Mouse (Mus musculus) spleen, adult 18-20 months (tissue): ENCODE measurements around the gene Nat8f1.
A peak's percentile ranks its signal among the peaks of the same experiment; 100 is the strongest.
"Not testable (repeated sequence)": the region's sequence is repeated elsewhere in the genome, so short reads cannot be mapped to it uniquely, and the experiment has no call there.

Source experiments
- DNase-seq, 2 experiments: peaks; one replicate each; pipeline ENCODE4 v3.0.0; 2022; ENCODE audit warnings: mixed read lengths in 2 of 2

The Nat8f1 gene

DNA sequence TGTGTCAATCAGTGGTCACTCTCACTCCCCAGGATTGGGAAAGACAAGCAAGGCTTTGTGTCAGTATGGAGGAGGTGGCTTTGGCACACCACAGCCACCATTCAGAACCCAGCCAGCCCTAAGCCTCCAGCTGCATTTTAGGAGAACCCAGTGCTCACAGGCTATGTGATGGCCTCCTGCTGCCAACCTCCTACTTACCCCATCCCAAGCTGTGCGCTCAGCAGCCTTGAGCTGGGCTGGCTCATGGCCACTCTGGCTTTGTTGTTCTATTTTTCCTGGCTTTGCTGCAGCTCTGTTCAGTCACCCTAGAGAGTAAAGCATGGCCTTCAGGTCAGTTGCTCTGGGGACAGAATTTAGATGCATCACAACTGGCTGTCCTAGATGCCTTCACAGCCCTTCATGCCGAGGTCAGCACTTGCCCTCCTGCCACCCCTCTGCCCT lies 8.6 kb downstream of the Nat8f1 start:
- DNase-seq = not testable (repeated sequence)

GRCm38 (mm10) chr6:85904642-85905061 lies 10.8 kb downstream of the Nat8f1 start, which contains the start of gene Nat8f4:
Nat8f4 (minus strand) TSS chr6:85904884.
- DNase-seq = peak; percentile 63 to 83

- DNase-seq = no peak
Observed at GRCm38 (mm10) chr6:85902303-85902702, 13.2 kb downstream of the Nat8f1 start.

DNA sequence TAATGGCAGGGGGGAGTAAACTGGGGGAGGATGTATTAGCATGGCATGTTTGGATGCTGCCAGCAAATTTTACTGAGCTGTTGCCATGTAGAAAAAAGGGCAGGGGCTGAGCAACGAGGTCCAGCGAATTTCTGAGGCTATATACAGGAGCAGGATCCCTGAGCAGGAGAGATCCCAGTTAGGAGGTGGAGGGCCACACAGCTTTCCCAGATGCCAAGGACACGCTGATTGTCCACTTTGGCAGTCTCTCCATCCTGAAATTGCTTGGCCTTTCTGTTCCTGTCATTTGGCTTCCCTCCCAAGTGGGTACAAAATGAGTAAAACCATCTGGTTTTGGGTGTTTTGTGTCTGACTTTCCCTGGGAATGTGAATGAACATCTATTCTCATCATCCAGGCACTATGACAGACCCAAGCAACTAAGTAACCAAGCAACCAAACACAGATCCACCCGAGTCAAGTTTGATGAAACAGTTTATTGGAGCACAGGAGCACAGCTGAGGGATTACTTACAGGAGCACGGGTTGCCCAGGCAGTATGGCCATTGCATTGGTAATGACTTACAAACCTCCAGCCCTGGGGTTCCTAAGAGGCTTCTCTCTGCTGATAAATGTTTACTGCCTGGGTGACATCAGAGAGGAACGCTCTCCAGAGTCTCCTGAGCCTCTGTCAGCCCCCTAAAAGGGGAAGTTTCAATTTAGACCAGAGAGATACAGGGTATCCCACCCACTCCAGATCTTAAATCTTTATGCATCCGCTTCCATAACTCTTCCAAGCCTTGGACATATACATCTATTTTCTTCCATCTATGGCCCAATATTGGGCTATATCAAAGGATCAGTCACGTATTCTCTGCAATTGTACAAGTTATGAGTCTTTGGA lies 16.7 kb downstream of the Nat8f1 start:
- not testable (repeated sequence) for DNase-seq

- peak in 1 of 2 experiments; percentile 11 for DNase-seq
Observed at GRCm38 (mm10) chr6:85895061-85895648, 20.3 kb downstream of the Nat8f1 start.

GRCm38 (mm10) chr6:85888961-85889360 lies 26.5 kb downstream of the Nat8f1 start:
- DNase-seq = no peak

DNA sequence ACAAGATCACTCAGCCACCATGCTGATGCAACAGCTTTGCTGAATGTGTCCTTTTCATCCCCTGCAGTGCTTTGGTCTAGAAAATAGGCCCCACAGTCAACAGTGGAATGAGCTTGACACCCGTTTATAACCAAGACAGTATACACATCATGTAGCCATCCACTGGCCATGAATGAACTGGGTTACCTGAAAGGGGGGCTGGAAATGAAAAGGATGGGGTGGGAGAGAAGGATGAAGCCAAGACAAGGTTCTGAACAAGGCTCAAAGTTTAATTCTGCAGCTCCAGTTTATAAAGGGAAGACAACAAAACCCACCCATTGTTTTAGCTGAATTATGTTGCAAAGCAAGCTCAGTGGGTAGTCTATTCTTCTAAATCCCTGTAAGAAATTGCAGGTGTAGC lies 31.2 kb downstream of the Nat8f1 start:
- DNase-seq = no peak

DNA sequence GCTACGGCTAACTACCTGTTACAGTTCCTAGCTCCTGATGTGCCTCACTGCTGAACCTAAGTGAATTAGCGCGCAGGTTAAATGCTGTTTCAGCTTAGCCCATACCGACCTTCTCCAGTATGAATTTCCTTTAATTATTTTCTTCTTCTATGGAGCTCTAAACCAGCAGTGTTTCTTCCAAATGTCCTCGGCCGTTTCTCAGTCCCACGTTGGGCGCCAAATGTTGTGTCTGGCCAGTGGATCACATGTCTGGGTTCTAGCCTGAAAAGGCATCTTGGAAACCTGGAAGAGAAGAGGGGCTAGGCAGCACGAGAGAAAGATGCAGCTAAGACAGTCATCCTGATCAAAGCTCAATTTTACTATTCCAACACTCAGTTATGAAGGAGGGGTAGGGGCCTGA lies 32.2 kb downstream of the Nat8f1 start:
- not testable (repeated sequence) for DNase-seq

DNA sequence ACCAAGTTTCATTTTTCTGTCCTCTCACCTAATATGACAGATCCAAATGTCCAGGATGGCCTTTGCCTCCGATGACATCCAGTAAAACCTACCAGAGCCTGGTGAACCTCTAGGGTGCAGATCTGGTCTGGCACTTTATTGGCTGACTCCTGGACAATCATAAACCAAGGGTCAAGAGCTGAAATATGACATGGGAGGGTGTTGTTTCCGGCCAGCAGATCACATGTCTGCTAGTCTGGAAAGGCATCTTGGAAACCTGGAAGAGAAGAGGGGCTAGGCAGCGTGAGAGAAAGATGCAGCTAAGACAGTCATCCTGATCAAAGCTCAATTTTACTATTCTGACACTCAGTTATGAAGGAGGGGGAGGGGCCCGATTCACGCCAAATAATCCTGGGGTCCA lies 46.5 kb downstream of the Nat8f1 start, which contains the start of gene Nat8f2:
Gene Nat8f2, minus strand, starts transcription at position 153 of the 400 bp plus-strand sequence.
- DNase-seq = not testable (repeated sequence)

GRCm38 (mm10) chr6:85867726-85868690 lies 47.5 kb downstream of the Nat8f1 start:
- no peak for DNase-seq

- not testable (repeated sequence) for DNase-seq
Observed at GRCm38 (mm10) chr6:85866995-85867394, 48.5 kb downstream of the Nat8f1 start.

GRCm38 (mm10) chr6:85866166-85866565 lies 49.3 kb downstream of the Nat8f1 start:
- not testable (repeated sequence) for DNase-seq

DNA sequence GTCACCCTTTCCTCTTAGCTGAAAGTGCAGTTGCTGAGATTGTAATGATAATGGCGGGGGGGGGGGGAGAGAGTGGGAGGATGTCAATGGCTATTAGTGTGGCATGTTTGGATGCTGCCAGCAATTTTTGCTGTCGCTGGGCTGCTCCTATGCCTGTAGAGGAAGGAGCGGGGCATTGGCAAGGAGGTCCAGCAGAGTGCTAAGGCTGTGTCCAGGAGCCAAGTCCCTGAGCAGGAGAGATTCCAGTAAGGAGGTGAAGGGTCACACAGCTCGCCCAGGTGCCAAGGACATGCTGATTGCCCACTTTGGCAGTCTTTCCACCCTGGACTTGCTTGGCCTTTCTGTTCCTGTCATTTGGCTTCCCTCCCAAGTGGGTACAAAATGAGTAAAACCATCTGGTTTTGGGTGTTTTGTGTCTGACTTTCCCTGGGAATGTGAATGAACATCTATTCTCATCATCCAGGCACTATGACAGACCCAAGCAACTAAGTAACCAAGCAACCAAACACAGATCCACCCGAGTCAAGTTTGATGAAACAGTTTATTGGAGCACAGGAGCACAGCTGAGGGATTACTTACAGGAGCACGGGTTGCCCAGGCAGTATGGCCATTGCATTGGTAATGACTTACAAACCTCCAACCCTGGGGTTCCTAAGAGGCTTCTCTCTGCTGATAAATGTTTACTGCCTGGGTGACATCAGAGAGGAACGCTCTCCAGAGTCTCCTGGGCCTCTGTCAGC lies 50.4 kb downstream of the Nat8f1 start:
- not testable (repeated sequence) for DNase-seq

GRCm38 (mm10) chr6:85863840-85864239 lies 51.6 kb downstream of the Nat8f1 start:
- no peak for DNase-seq

DNA sequence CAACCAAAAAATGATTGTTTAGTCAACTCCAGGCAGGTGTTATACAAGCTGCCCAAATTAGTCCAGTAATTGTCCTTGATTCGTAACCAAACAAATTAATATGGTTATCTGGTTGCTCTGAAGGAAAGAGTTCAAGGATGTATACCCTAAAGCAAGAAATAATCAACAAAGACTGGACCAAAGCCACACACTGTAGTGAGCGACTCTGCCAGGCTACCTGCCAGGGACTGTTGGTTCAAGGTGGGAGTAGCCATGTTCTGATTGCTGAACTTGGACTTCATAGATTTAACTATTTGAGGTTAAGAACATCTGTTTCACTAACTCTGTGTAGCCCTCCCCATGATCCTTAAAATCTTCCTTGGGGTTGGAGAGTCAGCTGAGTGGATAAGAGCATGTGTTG lies 52.4 kb downstream of the Nat8f1 start:
- DNase-seq = no peak

DNA sequence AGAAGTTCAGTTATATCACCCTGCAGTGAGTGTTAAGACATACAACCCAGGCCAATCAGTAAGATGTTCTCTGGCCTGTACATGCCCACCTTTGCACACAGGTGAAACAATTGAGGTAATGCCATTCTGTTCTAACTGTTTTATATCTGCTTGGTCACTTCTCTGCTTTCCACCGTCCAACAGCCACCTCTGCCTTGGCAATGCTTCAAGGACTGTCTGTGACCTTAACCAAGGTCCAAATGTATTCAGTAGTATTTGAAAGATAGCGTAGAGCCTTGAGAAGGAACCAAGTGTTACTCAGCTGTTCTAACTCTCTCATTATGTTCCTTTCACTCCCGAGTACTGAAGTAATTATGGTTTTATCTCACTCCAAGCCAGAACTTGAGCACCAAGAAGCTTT lies 52.9 kb downstream of the Nat8f1 start:
- no peak for DNase-seq

- no peak for DNase-seq
Observed at GRCm38 (mm10) chr6:85861247-85861646, 54.2 kb downstream of the Nat8f1 start.
